Mouse (Mus musculus): ENCODE measurements around the gene Crybg3.

DNA sequence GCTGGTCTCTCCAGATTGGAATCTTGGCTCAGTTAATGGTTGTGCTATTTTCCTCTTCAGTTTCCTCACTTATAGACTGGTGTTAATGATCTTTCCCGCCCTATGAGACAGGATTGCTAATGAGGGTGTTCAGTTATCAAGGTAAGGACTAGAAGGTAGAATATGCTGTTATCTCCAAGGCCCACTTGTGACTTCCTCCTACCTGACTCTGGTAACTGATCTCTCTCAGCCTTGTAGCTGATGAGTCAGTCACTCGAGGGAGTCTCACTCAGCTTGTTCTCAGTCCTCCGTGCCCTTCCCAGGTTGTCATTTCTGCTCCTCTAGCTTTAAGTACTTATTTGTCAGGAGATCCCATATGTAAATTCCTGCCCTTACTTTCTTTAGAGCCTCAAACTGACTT is 122.8 kb downstream of the Crybg3 start:
- TF ChIP-seq POLR2A (IDR thresholded peaks at IDR 0.05; ENCODE audit: borderline replicate concordance, insufficient read depth, low read length) (no peak), CTCF (IDR thresholded peaks at IDR 0.05; ENCODE audit: borderline replicate concordance, insufficient read depth, low read depth, low read length) (no peak)

Measured in cerebellum, adult 2 months (tissue).